Mouse (Mus musculus) cerebellum, adult 18-20 months (tissue): ENCODE data around the gene Ap3s2.

ENCODE experiments used
- DNase-seq, 2 experiments: peaks; one replicate each; pipeline ENCODE4 v3.0.0; 2021

The Ap3s2 gene

GRCm38 (mm10) chr7:79842163-79842562, 78.3 kb downstream of the Ap3s2 start:
- DNase-seq: no peak

- DNase-seq: no peak
These were observed 83.2 kb downstream of the Ap3s2 start for GRCm38 (mm10) chr7:79837247-79837646.

GRCm38 (mm10) chr7:79835196-79835595, 85.3 kb downstream of the Ap3s2 start:
- no peak for DNase-seq

- no peak for DNase-seq
These were observed 87.5 kb downstream of the Ap3s2 start for GRCm38 (mm10) chr7:79832980-79833379.

GRCm38 (mm10) chr7:79831585-79831984, 88.9 kb downstream of the Ap3s2 start:
- no peak for DNase-seq

GRCm38 (mm10) chr7:79831145-79831544, 89.3 kb downstream of the Ap3s2 start:
- no peak for DNase-seq

GRCm38 (mm10) chr7:79828341-79828740, 92.1 kb downstream of the Ap3s2 start:
- DNase-seq: no peak
